Mouse (Mus musculus): ENCODE results near the gene Yaf2. TPM values are rescaled to one million over a fixed set of nuclear protein-coding genes. Genes with fewer than 3 reads are reported as not detected.

Gene Yaf2
- polyA plus RNA-seq, 1 experiment from 2014 or later: 131 TPM

DNA sequence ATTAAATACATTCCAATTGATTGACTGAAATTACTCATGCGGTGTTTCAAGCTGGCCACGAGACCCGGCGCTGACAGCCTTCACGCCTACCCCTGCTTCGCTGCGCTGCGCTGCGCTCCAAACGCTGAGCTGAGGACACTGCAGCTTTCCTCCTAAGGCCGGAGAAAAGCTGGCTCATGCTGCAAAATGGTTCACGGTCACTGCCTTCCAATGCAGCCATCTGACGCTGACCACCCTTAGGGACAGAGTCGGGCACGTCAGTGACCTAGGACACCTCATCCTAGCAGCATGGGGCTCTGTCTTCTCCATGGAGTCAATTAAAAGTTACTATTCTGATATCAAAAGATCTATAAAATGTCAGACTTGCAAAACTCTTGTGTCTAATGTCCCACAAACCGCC is 70.4 kb downstream of the Yaf2 start:
- Histone ChIP-seq H3K27ac (replicated peaks) (no peak overlapping the region), H3K36me3 (0 out of 2 replicates have a peak, but pooled peaks cover 2% of the 10 kb centered on the region), H3K9ac (0 out of 2 replicates have a peak overlapping the region, but pooled peaks have one; percentile 3), H3K4me3 (no peak overlapping the region), H3K4me2 (no peak overlapping the region), H3K27me3 (no peaks in the 10 kb centered on the region), H3K4me1 (replicated peaks) (peaks cover 16% of the 10 kb centered on the region), H3K9me3 (no peaks in the 10 kb centered on the region)
- 75% methylated on average over 16 of the region's 16 CpGs for WGBS
- no peak for ATAC-seq (ENCODE audit: low read depth)

DNA sequence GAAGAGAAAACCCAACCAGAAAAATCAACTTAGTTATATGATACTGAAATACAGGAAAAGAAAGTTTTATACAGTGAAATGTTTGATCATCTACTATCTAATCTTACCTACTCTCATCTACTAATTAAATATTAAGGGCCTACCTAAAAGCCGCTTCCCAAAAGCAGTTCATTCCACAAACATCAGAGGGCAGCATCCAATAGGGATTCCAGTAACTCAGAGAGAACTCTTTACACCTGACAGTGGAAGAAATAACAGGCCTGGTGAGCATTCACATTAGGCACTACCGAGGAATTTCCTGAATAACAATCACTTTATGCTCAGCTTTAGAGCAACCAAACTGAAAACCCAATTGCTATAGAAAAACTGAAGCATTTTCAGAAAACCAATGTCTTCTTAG is 71.0 kb downstream of the Yaf2 start:
- no peak overlapping the region for H3K27ac ChIP-seq (replicated peaks)
- H3K27me3 ChIP-seq: no peaks in the 10 kb centered on the region
- H3K9me3 ChIP-seq: no peaks in the 10 kb centered on the region
- no peak for ATAC-seq (ENCODE audit: low read depth)
- no peak overlapping the region for H3K4me3 ChIP-seq
- 54% methylated on average over 2 of the region's 2 CpGs for WGBS
- peaks cover 14% of the 10 kb centered on the region; the same call in 1 of the 2 replicates for H3K4me1 ChIP-seq (replicated peaks)
- H3K4me2 ChIP-seq: no peak overlapping the region
- peaks cover 7% of the 10 kb centered on the region; the same call in 1 of the 2 replicates for H3K36me3 ChIP-seq
- H3K9ac ChIP-seq: no peak overlapping the region

DNA sequence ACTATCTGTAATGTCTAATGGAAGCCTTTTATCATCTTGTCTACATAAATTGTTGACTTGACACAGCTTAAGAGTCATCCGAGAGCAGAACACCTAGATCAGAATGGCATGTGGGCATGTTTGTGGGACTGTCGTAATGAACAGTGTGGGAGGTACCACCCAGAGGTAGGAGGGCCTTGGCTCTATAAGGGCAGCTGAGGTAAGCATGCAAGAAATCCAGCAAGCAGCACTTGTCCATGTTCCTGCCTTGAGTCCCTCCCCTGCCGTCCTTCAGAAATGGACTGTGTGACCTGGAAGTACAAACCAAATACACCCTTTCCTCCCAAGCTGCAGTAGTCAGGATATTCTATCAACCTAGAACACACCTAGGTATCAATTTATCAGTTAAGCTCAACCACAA is 71.5 kb downstream of the Yaf2 start:
- no peak for ATAC-seq (ENCODE audit: low read depth)
- 88% methylated on average over 3 of the region's 3 CpGs for WGBS
- H3K9ac ChIP-seq: no peak overlapping the region

DNA sequence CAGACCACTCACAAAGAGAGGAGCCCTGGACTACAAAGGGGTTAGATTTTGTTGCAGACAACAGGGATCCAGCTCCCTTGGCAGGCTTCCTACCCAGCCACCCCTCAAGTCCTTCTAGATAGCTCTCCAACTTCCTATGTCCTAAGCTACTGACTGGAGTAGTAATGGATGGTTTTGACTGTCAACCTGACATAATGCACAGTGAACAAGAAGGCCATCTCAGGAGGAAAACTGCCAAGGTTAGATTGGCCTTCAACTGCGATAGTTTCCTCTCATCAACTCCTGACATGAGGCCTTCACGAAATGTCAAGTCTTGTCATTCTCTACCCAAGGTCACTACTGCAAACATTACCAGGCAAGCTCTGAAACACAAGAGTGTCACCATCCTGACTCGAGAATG is 72.5 kb downstream of the Yaf2 start:
- H3K27ac ChIP-seq (replicated peaks): no peak overlapping the region

More for the DNA sequence above, 71.5 kb downstream of the Yaf2 start:
- H3K4me3 ChIP-seq: no peak overlapping the region
- H3K36me3 ChIP-seq: peaks cover 7% of the 10 kb centered on the region; the same call in 1 of the 2 replicates
- H3K27ac ChIP-seq (replicated peaks): no peak overlapping the region
- no peaks in the 10 kb centered on the region for H3K9me3 ChIP-seq
- no peaks in the 10 kb centered on the region for H3K27me3 ChIP-seq
- H3K4me1 ChIP-seq (replicated peaks): peaks cover 9% of the 10 kb centered on the region; the same call in 1 of the 2 replicates
- H3K4me2 ChIP-seq: no peak overlapping the region

DNA sequence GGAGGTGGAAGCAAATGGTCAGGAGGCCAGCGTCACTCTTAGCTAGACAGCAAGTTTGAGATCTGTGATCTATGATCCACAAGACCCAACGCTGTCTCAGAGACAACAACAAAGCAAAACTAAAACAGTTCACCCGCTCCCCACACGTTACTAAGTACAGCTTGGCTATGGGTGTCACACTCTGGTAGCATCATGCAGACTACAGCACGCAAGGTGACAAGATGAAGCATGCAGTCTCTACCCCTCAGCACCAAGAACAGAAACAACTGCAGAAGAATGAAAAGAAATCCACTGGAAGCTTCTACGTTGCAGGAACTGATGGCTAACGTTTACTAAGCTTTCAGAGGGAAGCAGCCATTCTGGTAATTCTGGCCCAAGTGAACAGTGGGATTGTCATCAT is 73.2 kb downstream of the Yaf2 start:
- peaks cover 6% of the 10 kb centered on the region; the same call in 1 of the 2 replicates for H3K4me1 ChIP-seq (replicated peaks)
- no peak for ATAC-seq (ENCODE audit: low read depth)
- no peaks in the 10 kb centered on the region for H3K9me3 ChIP-seq
- no peak overlapping the region for H3K4me3 ChIP-seq
- no peaks in the 10 kb centered on the region for H3K27me3 ChIP-seq
- WGBS: 88% methylated on average over 7 of the region's 7 CpGs
- no peak overlapping the region for H3K4me2 ChIP-seq
- H3K27ac ChIP-seq (replicated peaks): no peak overlapping the region
- no peak overlapping the region for H3K9ac ChIP-seq
- peaks cover 11% of the 10 kb centered on the region for H3K36me3 ChIP-seq

More for the DNA sequence above, 72.5 kb downstream of the Yaf2 start:
- ATAC-seq (ENCODE audit: low read depth): no peak
- 92% methylated on average over 3 of the region's 3 CpGs for whole genome bisulfite sequencing
- Histone ChIP-seq H3K4me3 (no peak overlapping the region), H3K4me1 (replicated peaks) (peaks cover 6% of the 10 kb centered on the region; the same call in 1 of the 2 replicates), H3K4me2 (no peak overlapping the region), H3K9me3 (no peaks in the 10 kb centered on the region), H3K27me3 (no peaks in the 10 kb centered on the region), H3K36me3 (peaks cover 7% of the 10 kb centered on the region; the same call in 1 of the 2 replicates), H3K9ac (no peak overlapping the region)

DNA sequence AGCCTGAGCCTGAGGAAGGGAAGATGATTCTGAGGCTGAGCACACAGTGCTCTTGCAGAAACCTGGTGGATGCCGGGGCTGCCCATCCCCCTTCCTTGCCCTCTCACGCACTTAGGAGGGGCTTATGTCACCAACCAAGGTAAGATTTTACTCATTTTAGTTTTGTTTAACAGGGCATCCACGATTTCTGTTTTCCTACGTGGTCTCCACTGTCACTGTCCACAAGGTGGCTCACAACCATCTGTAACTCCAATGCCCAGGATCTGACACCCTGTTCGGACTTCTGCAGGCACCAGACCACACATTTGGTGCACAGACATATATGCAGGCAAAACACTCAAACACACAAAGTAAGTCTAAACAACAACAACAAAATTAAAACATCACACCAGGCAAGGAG is 73.9 kb downstream of the Yaf2 start:
- no peak overlapping the region for H3K27ac ChIP-seq (replicated peaks)
- no peaks in the 10 kb centered on the region for H3K9me3 ChIP-seq
- no peaks in the 10 kb centered on the region for H3K27me3 ChIP-seq
- no peak for ATAC-seq (ENCODE audit: low read depth)
- H3K36me3 ChIP-seq: peaks cover 18% of the 10 kb centered on the region
- H3K9ac ChIP-seq: no peak overlapping the region
- H3K4me1 ChIP-seq (replicated peaks): peaks cover 6% of the 10 kb centered on the region; the same call in 1 of the 2 replicates
- H3K4me2 ChIP-seq: no peak overlapping the region
- H3K4me3 ChIP-seq: no peak overlapping the region
- 76% methylated on average over 5 of the region's 5 CpGs for WGBS

DNA sequence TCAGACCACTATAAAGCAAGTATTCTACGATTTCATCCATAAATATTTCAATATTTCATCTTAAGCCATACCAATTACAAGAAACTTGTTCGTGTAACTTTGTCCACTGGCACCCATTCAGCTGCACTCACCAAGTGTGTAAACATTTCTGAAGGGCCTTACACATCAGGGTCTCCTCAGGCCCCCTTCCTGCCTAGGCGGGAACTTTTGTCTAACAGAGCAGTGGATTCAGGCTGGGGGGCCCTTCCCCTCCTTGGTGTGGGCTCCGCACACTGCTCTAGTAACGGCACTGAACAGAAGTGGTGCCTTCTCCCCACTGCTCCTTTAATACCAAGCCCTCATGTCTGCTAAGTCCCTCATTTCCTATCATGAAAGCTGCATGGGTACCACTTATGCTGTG is 74.5 kb downstream of the Yaf2 start:
- Histone ChIP-seq H3K9ac (no peak overlapping the region), H3K9me3 (no peaks in the 10 kb centered on the region), H3K4me1 (replicated peaks) (peaks cover 6% of the 10 kb centered on the region; the same call in 1 of the 2 replicates), H3K27ac (replicated peaks) (no peak overlapping the region), H3K4me2 (no peak overlapping the region), H3K27me3 (no peaks in the 10 kb centered on the region), H3K4me3 (no peak overlapping the region), H3K36me3 (peaks cover 22% of the 10 kb centered on the region)
- no peak for ATAC-seq (ENCODE audit: low read depth)
- 89% methylated on average over 5 of the region's 5 CpGs for WGBS

DNA sequence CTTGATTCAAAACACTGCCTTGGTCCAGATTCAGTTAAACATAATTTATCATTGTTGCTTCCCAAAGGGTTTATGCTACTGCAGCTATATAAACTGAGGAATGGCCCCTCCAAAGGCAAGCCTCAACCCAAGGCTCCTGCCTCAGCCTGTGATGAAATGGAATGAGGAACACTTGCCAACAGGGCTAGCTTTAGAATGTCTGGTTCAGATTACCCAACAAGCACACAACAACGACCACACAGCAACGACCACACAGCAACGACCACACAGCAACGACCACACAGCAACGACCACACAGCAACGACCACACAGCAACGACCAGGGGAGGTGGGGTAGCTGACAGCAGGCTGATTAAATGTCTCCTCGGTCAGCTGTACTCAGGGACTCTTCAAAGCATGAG is 76.8 kb downstream of the Yaf2 start:
- WGBS: 65% methylated on average over 8 of the region's 8 CpGs
- ATAC-seq (ENCODE audit: low read depth): no peak

DNA sequence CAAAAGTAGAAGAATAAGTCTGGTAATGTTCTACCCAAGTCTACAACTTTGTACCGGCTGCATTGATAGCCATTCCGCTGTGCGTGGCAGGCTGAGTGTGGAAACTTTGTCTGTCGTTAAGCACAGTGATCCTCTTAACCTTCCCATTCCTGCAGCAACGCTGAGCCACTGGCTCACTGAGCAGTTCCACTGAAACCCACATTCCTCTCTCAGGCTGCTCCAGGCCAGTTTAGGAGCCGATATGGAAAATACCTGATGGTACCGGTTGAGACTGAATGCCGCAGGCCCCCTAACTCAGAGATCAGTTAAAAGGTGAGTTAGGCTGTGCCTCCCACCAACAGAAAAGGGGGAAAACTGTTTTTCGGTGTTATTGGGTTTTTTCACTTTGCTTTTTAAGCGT is 81.4 kb downstream of the Yaf2 start:
- WGBS: 82% methylated on average over 10 of the region's 10 CpGs
- no peak for ATAC-seq (ENCODE audit: low read depth)

More for the DNA sequence above, 76.8 kb downstream of the Yaf2 start:
- H3K4me1 ChIP-seq (replicated peaks): no peaks in the 10 kb centered on the region
- H3K9ac ChIP-seq: no peak overlapping the region
- no peaks in the 10 kb centered on the region for H3K9me3 ChIP-seq
- no peaks in the 10 kb centered on the region for H3K27me3 ChIP-seq
- peaks cover 40% of the 10 kb centered on the region for H3K36me3 ChIP-seq
- no peak overlapping the region for H3K4me3 ChIP-seq
- H3K4me2 ChIP-seq: no peak overlapping the region
- no peak overlapping the region for H3K27ac ChIP-seq (replicated peaks)

DNA sequence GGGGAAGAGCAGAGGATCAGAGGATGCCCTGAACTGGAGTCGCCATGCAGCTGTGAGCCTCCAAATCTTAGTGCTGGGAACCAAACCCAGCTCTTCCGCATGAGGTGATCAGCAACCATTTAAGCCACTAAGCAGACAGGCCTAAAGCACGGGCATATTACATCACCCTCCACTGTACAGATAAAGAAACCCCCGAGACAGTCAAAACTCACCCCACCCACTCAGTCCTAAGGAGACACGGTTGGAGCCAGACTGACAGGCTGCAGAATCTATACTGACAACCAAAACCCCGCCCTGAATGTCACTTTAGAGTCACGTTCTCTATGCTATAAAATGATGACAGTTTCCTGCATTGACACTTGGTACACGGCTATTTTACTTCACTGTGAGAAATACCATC is 83.6 kb downstream of the Yaf2 start:
- Histone ChIP-seq H3K36me3 (peaks cover 46% of the 10 kb centered on the region), H3K9me3 (no peaks in the 10 kb centered on the region), H3K4me1 (replicated peaks) (0 out of 2 replicates have a peak, but pooled peaks cover 4% of the 10 kb centered on the region), H3K27ac (replicated peaks) (no peak overlapping the region), H3K4me2 (no peak overlapping the region), H3K4me3 (no peak overlapping the region), H3K9ac (no peak overlapping the region), H3K27me3 (no peaks in the 10 kb centered on the region)
- ATAC-seq (ENCODE audit: low read depth): no peak
- WGBS: 90% methylated on average over 8 of the region's 8 CpGs

More for the DNA sequence above, 81.4 kb downstream of the Yaf2 start:
- Histone ChIP-seq H3K4me3 (no peak overlapping the region), H3K9ac (no peak overlapping the region), H3K27me3 (no peaks in the 10 kb centered on the region), H3K36me3 (peaks cover 45% of the 10 kb centered on the region), H3K4me1 (replicated peaks) (0 out of 2 replicates have a peak, but pooled peaks cover 4% of the 10 kb centered on the region), H3K4me2 (no peak overlapping the region), H3K9me3 (no peaks in the 10 kb centered on the region), H3K27ac (replicated peaks) (no peak overlapping the region)

DNA sequence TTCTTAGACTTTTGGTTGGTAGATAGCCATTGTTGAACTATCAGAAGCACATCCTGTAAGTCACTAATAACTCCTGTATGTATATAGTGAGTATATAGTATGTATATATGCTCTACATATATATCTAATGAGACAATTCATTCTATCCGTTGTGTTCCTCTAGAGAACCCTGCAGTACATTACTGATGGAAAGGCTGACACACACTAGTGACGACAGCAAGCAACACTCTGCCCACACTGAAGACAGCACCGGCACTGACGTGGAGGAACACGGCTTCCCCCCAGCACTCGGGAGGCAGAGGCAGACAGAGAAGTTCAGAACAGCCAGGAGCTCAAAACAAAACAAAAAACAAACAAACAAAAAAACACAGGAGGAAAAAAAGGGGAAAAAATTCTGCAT is 84.3 kb downstream of the Yaf2 start:
- H3K9ac ChIP-seq: no peak overlapping the region
- 83% methylated on average over 6 of the region's 6 CpGs for WGBS
- ATAC-seq (ENCODE audit: low read depth): no peak
- peaks cover 40% of the 10 kb centered on the region for H3K36me3 ChIP-seq
- no peaks in the 10 kb centered on the region for H3K9me3 ChIP-seq
- no peaks in the 10 kb centered on the region for H3K27me3 ChIP-seq
- H3K27ac ChIP-seq (replicated peaks): no peak overlapping the region
- H3K4me2 ChIP-seq: no peak overlapping the region
- H3K4me3 ChIP-seq: no peak overlapping the region
- 0 out of 2 replicates have a peak, but pooled peaks cover 4% of the 10 kb centered on the region for H3K4me1 ChIP-seq (replicated peaks)

DNA sequence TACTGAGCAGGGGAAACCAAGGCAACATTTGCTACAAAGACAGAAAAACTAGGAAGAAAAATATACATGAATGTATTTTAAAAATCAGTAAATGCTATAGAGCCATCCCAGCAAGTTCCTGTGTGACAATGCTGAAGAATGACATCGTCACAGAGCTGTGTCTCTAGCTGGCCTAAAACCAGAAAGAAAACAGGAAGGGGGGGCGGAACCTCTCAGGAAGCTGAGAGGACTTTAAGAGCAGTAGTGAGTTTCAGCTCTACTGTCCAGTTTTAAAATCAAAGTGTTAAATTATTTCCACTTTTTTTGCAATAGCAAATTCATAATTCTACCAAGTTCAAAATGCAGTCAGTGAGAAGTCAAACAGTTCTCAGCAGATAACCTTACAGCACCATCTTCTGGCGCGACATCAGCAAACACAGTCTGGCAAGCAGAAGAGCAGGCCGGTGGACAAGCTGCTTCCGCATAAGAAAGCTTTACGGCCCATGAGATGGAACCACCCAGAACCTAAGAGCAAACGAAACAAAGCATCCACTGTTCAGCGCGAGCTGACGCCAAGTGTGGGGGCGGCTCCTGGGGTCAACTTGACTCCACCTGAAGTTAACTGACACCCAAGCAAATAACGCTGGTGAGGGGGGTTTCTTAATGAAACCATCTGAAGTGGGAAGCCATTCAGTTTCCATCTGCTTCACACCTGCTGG is 85.0 kb downstream of the Yaf2 start:
- no peak overlapping the region for H3K27ac ChIP-seq (replicated peaks)
- H3K9me3 ChIP-seq: no peaks in the 10 kb centered on the region
- H3K9ac ChIP-seq: no peak overlapping the region
- ATAC-seq (ENCODE audit: low read depth): no peak
- peaks cover 40% of the 10 kb centered on the region for H3K36me3 ChIP-seq
- 0 out of 2 replicates have a peak, but pooled peaks cover 4% of the 10 kb centered on the region for H3K4me1 ChIP-seq (replicated peaks)
- no peak overlapping the region for H3K4me3 ChIP-seq
- H3K27me3 ChIP-seq: no peaks in the 10 kb centered on the region
- H3K4me2 ChIP-seq: no peak overlapping the region
- whole genome bisulfite sequencing: 48% methylated on average over 13 of the region's 13 CpGs

Data from neural tube, embryonic 13.5 days (tissue).